Mouse (Mus musculus): ENCODE results near the gene Atp23. TPM values are rescaled to one million over a fixed set of nuclear protein-coding genes. Genes with fewer than 3 reads are reported as not detected.
"Not testable (repeated sequence)": the region's sequence is repeated elsewhere in the genome, so short reads cannot be mapped to it uniquely, and the experiment has no call there.

Gene Atp23
- polyA plus RNA-seq, 1 experiment from 2014 or later = 15.0 TPM

DNA sequence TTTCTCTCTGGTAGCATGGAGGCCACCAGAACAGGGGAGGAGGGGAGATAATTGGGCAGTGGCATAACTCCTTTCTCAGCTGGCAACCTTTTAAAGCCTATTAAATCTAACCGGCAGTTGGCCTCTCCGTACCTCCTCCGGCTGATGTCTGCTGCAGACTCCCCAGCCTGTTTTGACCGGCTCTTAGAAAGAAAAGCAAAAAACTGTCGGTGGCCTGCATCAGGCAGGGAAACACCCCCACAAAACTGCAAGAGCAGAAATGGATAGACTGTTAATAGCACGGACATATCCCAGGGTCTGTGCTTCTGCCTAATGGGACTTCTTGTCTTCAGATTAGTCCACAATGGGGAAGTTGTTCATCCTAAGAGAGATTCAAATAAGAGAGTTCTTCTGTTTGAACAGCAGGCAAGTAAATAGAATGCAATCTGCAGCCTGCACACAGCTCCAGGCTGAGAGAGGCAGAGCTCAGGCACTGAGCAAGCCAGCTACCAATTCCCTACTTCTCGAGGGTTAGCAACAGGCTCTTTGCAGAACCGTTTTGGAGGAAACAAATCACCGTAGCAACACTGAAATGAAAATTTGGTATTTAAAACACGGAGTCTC, 55.7 kb downstream of the Atp23 start:
- peaks cover 4% of the 10 kb centered on the region; the same call in 1 of the 2 replicates for H3K9me3 ChIP-seq
- H3K4me2 ChIP-seq (replicated peaks) = peak overlapping the region; percentile 27
- H3K4me3 ChIP-seq = no peak overlapping the region
- H3K36me3 ChIP-seq = no peaks in the 10 kb centered on the region
- WGBS = 11% methylated on average over 10 of the region's 10 CpGs
- peak overlapping the region; percentile 52 for H3K27ac ChIP-seq (replicated peaks)
- ATAC-seq (ENCODE audit: low FRiP score, low read depth) = peak; percentile 63
- H3K27me3 ChIP-seq = no peaks in the 10 kb centered on the region
- H3K9ac ChIP-seq (replicated peaks) = 0 out of 2 replicates have a peak overlapping the region, but pooled peaks have one; percentile 0
- H3K4me1 ChIP-seq = peaks cover 13% of the 10 kb centered on the region

DNA sequence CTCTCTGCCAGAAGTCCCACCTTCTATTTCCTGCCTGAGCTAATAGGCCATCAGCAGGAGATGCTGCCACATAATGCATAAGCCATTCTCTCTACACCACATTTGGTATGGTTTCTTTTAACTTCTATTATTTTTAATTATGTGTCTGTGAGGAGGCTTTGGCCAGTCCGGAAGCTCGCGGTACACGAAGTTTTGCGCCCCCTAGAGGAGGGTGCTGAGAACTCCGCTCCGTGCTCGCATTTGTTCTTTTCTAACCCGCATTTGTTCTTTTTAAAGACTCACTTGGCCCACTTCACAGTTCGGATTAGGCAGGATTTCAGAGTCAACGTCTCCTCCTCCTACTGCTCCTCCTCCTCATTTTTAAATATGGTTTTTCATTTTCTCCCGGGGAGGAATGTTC, 56.5 kb downstream of the Atp23 start:
- 21% methylated on average over 12 of the region's 12 CpGs for WGBS
- Histone ChIP-seq H3K36me3 (no peaks in the 10 kb centered on the region), H3K4me3 (0 out of 2 replicates have a peak overlapping the region, but pooled peaks have one; percentile 9), H3K9me3 (peaks cover 4% of the 10 kb centered on the region; the same call in 1 of the 2 replicates), H3K27me3 (no peaks in the 10 kb centered on the region), H3K4me2 (replicated peaks) (peak overlapping the region; percentile 27; the same call in 1 of the 2 replicates), H3K9ac (replicated peaks) (no peak overlapping the region), H3K4me1 (peaks cover 13% of the 10 kb centered on the region), H3K27ac (replicated peaks) (0 out of 2 replicates have a peak overlapping the region, but pooled peaks have one; percentile 6)
- 0 out of 2 replicates have a peak, but pooled peaks have one; percentile 34 for ATAC-seq (ENCODE audit: low FRiP score, low read depth)

DNA sequence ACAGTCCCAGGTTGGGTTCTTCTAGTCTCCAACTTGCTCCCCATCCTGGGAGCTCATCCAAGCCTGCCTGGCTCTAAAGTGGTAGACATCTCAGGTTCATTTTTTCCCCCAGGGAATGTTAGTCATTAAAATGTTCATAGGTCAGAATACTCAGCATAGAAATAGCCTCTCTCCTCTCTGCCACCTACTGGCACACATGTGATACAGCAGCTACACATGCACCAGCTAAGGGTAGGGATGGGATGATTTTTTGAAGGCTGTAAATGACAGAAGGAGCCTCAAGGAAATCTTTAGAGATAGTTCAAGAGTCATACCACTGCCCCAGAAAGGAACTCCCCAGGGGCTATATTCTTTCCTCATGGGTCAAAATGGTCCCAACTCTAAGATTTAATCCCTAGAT, 60.9 kb downstream of the Atp23 start:
- H3K9ac ChIP-seq (replicated peaks) = no peak overlapping the region

DNA sequence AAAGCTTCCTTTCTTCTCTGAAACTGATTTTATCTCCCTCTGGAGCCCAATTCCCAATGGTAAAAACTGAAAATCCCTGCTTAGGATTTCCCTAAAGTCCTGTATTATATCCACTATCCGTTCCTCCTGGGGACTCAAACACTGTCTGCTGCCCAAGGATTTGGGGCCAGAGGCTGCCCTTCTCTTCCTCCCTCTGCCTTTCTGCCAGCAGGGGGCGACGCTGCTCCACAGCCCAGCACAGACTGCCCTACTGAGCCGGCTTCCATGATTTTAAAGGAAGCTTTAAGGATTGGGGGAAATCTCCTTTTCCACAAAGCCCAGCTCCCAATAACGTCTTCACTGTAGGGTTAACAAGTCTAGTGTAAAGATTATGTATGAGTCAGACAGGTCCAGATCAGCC, 68.1 kb downstream of the Atp23 start:
- Histone ChIP-seq H3K36me3 (no peaks in the 10 kb centered on the region), H3K4me3 (no peak overlapping the region), H3K4me1 (peaks cover 15% of the 10 kb centered on the region; the same call in 1 of the 2 replicates), H3K4me2 (replicated peaks) (no peak overlapping the region), H3K27ac (replicated peaks) (no peak overlapping the region), H3K9me3 (no peaks in the 10 kb centered on the region), H3K9ac (replicated peaks) (no peak overlapping the region), H3K27me3 (no peaks in the 10 kb centered on the region)
- 20% methylated on average over 5 of the region's 5 CpGs for WGBS
- no peak for ATAC-seq (ENCODE audit: low FRiP score, low read depth)

More for the DNA sequence above, 60.9 kb downstream of the Atp23 start:
- H3K9me3 ChIP-seq = peaks cover 4% of the 10 kb centered on the region; the same call in 1 of the 2 replicates
- H3K4me2 ChIP-seq (replicated peaks) = no peak overlapping the region
- ATAC-seq (ENCODE audit: low FRiP score, low read depth) = no peak
- no peak overlapping the region for H3K27ac ChIP-seq (replicated peaks)
- no peak overlapping the region for H3K4me3 ChIP-seq
- H3K27me3 ChIP-seq = no peaks in the 10 kb centered on the region
- no peaks in the 10 kb centered on the region for H3K36me3 ChIP-seq
- H3K4me1 ChIP-seq = peaks cover 3% of the 10 kb centered on the region; the same call in 1 of the 2 replicates

DNA sequence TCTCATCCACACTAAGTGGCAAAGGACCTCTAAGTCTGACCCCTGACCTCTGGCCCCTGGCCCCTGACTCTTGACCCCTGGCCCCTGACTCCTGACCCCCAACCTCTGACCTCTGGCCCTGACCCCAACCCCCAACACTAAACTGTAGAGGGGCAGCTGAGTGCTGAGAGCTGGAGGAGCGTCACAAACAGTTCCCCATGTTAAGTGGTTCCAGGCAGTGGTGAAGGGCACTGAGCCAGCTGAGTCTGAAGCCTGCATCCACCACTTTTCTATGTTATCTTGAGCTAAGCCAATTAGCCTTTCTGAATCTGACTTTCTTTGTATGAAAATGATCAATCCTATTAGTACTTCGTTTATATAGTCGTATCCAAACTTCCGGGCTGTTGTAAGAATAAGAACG, 69.8 kb downstream of the Atp23 start:
- Histone ChIP-seq H3K4me1 (peaks cover 15% of the 10 kb centered on the region; the same call in 1 of the 2 replicates), H3K9me3 (no peaks in the 10 kb centered on the region), H3K27me3 (no peaks in the 10 kb centered on the region), H3K36me3 (no peaks in the 10 kb centered on the region), H3K4me3 (no peak overlapping the region), H3K4me2 (replicated peaks) (no peak overlapping the region), H3K9ac (replicated peaks) (no peak overlapping the region), H3K27ac (replicated peaks) (no peak overlapping the region)
- WGBS = 89% methylated on average over 5 of the region's 5 CpGs
- no peak for ATAC-seq (ENCODE audit: low FRiP score, low read depth)

DNA sequence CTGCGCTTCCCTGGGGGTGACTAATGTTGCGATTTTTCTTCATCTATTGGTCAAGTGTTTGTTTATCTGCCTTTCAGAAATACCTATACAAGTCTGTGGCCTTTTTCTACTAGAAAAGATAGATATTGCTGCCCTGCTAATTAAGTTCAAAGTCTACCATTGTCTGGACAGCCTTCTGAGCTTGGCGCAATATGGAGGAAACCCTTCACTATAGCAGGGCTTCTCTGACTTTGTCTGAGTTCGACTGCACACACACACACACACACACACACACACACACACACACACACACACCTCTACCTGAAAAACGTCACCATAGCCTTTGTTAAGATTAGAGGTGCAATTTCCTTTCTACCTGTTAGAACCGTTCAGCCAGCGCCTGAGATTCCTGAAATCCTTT, 72.5 kb downstream of the Atp23 start:
- peaks cover 13% of the 10 kb centered on the region; the same call in 1 of the 2 replicates for H3K4me1 ChIP-seq
- H3K9ac ChIP-seq (replicated peaks) = no peak overlapping the region
- 0 out of 2 replicates have a peak, but pooled peaks have one; percentile 30 for ATAC-seq (ENCODE audit: low FRiP score, low read depth)
- no peak overlapping the region for H3K4me2 ChIP-seq (replicated peaks)
- 78% methylated on average over 7 of the region's 7 CpGs for WGBS
- H3K9me3 ChIP-seq = no peaks in the 10 kb centered on the region
- H3K27ac ChIP-seq (replicated peaks) = peak overlapping the region; percentile 65
- H3K4me3 ChIP-seq = no peak overlapping the region
- H3K36me3 ChIP-seq = no peaks in the 10 kb centered on the region
- no peaks in the 10 kb centered on the region for H3K27me3 ChIP-seq

DNA sequence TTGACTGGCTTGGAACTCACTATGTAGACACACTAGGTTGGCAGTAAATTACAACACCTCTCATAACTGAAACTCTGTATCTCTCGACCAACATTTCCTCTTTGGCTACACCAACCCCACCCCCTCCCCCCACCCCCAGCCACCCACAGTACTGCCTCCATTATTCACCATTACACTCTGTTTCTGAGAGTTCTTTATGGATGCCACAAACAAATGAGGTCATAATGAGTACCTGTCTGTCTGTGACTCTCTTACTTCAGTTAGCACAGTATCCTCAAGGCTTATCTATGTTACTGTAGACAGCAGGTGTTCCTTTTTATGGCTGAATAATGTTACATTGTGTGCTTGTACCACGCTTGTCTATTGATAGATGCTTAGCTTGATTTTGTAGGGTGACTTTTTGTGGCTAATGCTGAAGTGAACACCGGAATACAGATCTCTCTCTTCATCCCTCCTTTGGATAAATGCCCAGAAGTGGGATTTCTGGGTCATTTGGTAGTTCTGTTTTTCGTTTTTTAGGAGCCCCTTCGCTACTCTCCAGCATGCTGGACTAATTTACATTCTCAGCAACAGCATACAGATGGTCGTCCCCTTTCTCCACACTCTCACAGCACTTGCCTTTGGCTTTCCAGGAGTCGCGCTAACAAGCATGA, 73.1 kb downstream of the Atp23 start:
- ATAC-seq (ENCODE audit: low FRiP score, low read depth) = peak; percentile 79
- Histone ChIP-seq H3K4me3 (no peak overlapping the region), H3K27me3 (no peaks in the 10 kb centered on the region), H3K9ac (replicated peaks) (no peak overlapping the region), H3K36me3 (no peaks in the 10 kb centered on the region), H3K4me1 (peaks cover 13% of the 10 kb centered on the region; the same call in 1 of the 2 replicates), H3K27ac (replicated peaks) (peak overlapping the region; percentile 65), H3K4me2 (replicated peaks) (no peak overlapping the region), H3K9me3 (no peaks in the 10 kb centered on the region)
- 53% methylated on average over 8 of the region's 8 CpGs for WGBS

DNA sequence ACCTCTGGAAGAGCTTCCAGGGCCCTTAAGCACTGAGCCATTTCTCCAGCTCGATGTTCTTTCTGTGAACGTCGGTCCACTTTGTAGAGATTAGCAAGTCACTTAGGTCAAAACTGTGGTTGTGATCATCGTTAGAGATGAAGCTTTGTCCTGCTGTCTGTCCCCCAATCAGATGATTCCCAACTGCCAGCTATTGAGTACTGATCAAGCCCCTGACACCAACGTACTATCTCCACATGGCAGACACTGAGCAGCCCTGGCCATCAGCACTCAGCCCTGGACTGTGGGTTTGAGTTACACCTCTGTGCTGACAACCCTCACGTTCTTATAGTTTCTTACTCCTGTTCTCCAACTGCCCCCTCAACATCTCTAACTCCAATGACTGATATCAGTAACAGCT, 74.2 kb downstream of the Atp23 start:
- H3K9ac ChIP-seq (replicated peaks) = no peak overlapping the region
- no peaks in the 10 kb centered on the region for H3K27me3 ChIP-seq
- ATAC-seq (ENCODE audit: low FRiP score, low read depth) = no peak
- 95% methylated on average over 6 of the region's 6 CpGs for whole genome bisulfite sequencing
- H3K4me1 ChIP-seq = peaks cover 13% of the 10 kb centered on the region; the same call in 1 of the 2 replicates
- H3K4me2 ChIP-seq (replicated peaks) = no peak overlapping the region
- H3K4me3 ChIP-seq = no peak overlapping the region
- H3K36me3 ChIP-seq = no peaks in the 10 kb centered on the region
- no peaks in the 10 kb centered on the region for H3K9me3 ChIP-seq
- no peak overlapping the region for H3K27ac ChIP-seq (replicated peaks)

DNA sequence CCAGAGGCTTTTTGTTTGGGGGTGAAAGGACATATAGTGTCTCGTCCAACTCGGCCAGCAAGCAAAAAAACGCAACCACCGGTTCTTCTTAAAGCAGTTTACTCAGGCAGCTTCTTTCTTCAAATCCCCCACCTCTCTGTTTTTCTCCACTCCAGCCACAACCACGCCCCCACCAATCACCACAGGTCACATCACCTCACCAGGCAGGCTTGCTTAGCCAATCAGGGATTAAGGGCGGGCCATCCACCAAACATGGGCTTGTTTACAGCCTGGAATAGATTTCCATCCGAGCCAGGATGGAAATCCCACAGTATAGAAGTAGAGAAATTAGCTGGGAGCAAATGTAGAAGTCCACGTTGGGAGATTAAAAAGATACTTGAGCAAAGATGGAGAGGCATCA, 74.9 kb downstream of the Atp23 start:
- not testable (repeated sequence) for ATAC-seq (ENCODE audit: low FRiP score, low read depth); H3K4me3 ChIP-seq; H3K27me3 ChIP-seq; H3K9ac ChIP-seq (replicated peaks); H3K27ac ChIP-seq (replicated peaks); H3K9me3 ChIP-seq; H3K4me2 ChIP-seq (replicated peaks); H3K36me3 ChIP-seq
- peaks cover 13% of the 10 kb centered on the region; the same call in 1 of the 2 replicates for H3K4me1 ChIP-seq
- 90% methylated on average over 8 of the region's 8 CpGs for WGBS

DNA sequence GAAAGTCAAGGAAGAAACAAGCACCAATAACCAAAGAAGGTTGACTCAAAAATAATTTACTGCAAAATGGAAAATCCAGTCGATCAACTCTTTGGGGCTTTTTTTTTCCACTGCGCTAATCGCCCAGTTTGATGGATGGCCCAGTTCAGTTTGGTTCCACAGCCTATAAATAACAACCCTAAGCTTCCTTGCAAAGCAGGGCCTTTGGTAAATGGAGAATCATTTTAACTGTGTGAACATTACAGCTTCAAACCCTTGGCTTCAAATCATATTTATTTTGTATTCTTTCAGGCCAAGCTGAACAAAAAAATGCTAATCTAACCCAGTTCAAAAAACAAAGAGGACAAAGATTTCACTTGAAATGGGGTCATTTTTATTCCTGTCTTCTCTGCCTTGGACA, 78.7 kb downstream of the Atp23 start:
- ATAC-seq (ENCODE audit: low FRiP score, low read depth) = no peak
- Histone ChIP-seq H3K27ac (replicated peaks) (no peak overlapping the region), H3K9ac (replicated peaks) (no peak overlapping the region), H3K9me3 (no peaks in the 10 kb centered on the region), H3K36me3 (no peaks in the 10 kb centered on the region), H3K4me3 (no peak overlapping the region), H3K27me3 (no peaks in the 10 kb centered on the region), H3K4me2 (replicated peaks) (no peak overlapping the region), H3K4me1 (no peaks in the 10 kb centered on the region)
- WGBS = 96% methylated on average over 3 of the region's 3 CpGs
